Mouse (Mus musculus) E14TG2a.4 (cell line): ENCODE data around the gene Plxna2.

Source experiments
- CTCF ChIP-seq: conservative IDR thresholded peaks from 2 replicates; pipeline ENCODE4 v1.5.1; 2014; ENCODE audit warnings: low read length
- POU5F1 ChIP-seq: IDR thresholded peaks from 2 replicates; pipeline ENCODE4 v1.6.1; 2014; ENCODE audit warnings: low read length, borderline replicate concordance

DNA sequence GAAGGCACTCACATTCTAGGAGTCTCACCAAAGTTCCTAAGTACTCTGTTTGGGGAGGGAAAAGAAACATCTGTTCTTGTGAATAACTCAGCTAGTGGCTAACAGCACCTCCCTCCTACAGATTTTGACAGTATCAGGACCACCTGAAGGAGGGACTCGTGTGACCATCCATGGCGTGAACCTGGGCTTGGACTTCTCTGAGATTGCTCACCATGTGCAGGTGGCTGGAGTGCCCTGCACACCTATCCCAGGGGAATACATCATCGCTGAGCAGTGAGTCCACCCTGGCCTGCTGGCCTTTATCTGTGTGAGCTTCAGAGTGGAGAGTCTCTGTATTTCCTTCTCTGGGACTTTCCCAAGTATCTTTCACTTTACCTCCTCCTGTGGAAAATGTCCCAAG, 162.4 kb downstream of the Plxna2 start:
- TF ChIP-seq CTCF (no peak), POU5F1 (no peak)
